Mouse (Mus musculus) embryonic facial prominence, embryonic 14.5 days (tissue): ENCODE measurements around the gene Abhd17b. TPM values are rescaled to one million over a fixed set of nuclear protein-coding genes. Genes with fewer than 3 reads are reported as not detected.

Experiments
- ATAC-seq: fragments of 200-750 bp; cut with Nextera tagmentation; 2 replicates; pipeline ENCODE4 v1.8.0; 2017; ENCODE audit warnings: low read depth, moderate number of reproducible peaks, moderate TSS enrichment
- DNase-seq: peaks from one replicate; pipeline ENCODE4 v3.0.0-alpha.2; 2015; ENCODE audit warnings: low spot score
- H3K27ac ChIP-seq: fragments of 300-500 bp; sonication (generic); replicated peaks from 2 replicates; pipeline ENCODE4 v1.5.1; 2014; ENCODE audit warnings: low read depth, mild to moderate bottlenecking, low read length, moderate library complexity
- H3K27me3 ChIP-seq: fragments of 300-500 bp; sonication (generic); replicated peaks from 2 replicates; pipeline ENCODE4 v1.6.1; 2014; ENCODE audit warnings: low read length; ENCODE audit not compliant: control insufficient read depth, insufficient read depth
- H3K36me3 ChIP-seq: fragments of 300-500 bp; sonication (generic); 2 replicates; pipeline ENCODE4 v1.6.1; 2014; ENCODE audit warnings: low read length, mixed read lengths; ENCODE audit not compliant: control insufficient read depth, insufficient read depth
- H3K4me1 ChIP-seq: fragments of 300-500 bp; sonication (generic); 2 replicates; pipeline ENCODE4 v1.6.1; 2014; ENCODE audit warnings: antibody characterized with exemption, low read length; ENCODE audit not compliant: control insufficient read depth, insufficient read depth
- H3K4me2 ChIP-seq: fragments of 300-500 bp; sonication (generic); 2 replicates; pipeline ENCODE4 v1.6.1; 2014; ENCODE audit warnings: low read depth, mild to moderate bottlenecking, low read length, moderate library complexity, mixed read lengths
- H3K4me3 ChIP-seq: fragments of 300-500 bp; sonication (generic); 2 replicates; pipeline ENCODE4 v1.5.1; 2014; ENCODE audit warnings: low read depth, mild to moderate bottlenecking, low read length
- H3K9ac ChIP-seq: fragments of 300-500 bp; sonication (generic); 2 replicates; pipeline ENCODE4 v1.6.1; 2014; ENCODE audit warnings: low read depth, mild to moderate bottlenecking, low read length, moderate library complexity, mixed read lengths
- H3K9me3 ChIP-seq: fragments of 300-500 bp; sonication (generic); 2 replicates; pipeline ENCODE4 v1.6.1; 2016; ENCODE audit warnings: low read length; ENCODE audit not compliant: control insufficient read depth
- WGBS: fragments of 180-500 bp; shearing (Covaris S2); extraction: QIAGEN DNeasy Blood & Tissue Kit; methylation state at CpG from one replicate; pipeline ENCODE4 v1.1.7; 2014; 5-methylcytosine and 5-hydroxymethylcytosine counted together
- polyA plus RNA-seq: library from polyadenylated mRNA; unstranded; fragments of >200 nt; fragmentation: Nextera tagmentation; extraction: Ambion mirVana; gene quantifications from 2 replicates; pipeline ENCODE4 v1.2.1, GENCODE M21; 2014

The Abhd17b gene
- polyA plus RNA-seq, 1 experiment from 2014 or later: 39.3 TPM

- WGBS: 90% methylated on average over 2 of the region's 2 CpGs
Observed at GRCm38 (mm10) chr19:21733176-21733575, 80.2 kb downstream of the Abhd17b start.

GRCm38 (mm10) chr19:21734112-21734511 is 81.1 kb downstream of the Abhd17b start:
- Histone ChIP-seq H3K4me2 (no peak overlapping the region), H3K9me3 (no peaks in the 10 kb centered on the region), H3K9ac (no peak overlapping the region), H3K4me1 (0 out of 2 replicates have a peak, but pooled peaks cover 8% of the 10 kb centered on the region), H3K27ac (no peak overlapping the region), H3K27me3 (no peaks in the 10 kb centered on the region), H3K4me3 (no peak overlapping the region), H3K36me3 (no peaks in the 10 kb centered on the region)
- WGBS: 45% methylated on average over 5 of the region's 5 CpGs
- no peak for ATAC-seq
- DNase-seq: peak; percentile 53

More at GRCm38 (mm10) chr19:21733176-21733575, 80.2 kb downstream of the Abhd17b start:
- no peaks in the 10 kb centered on the region for H3K36me3 ChIP-seq
- H3K4me3 ChIP-seq: no peak overlapping the region
- ATAC-seq (no peak), DNase-seq (no peak)
- no peak overlapping the region for H3K27ac ChIP-seq
- no peak overlapping the region for H3K9ac ChIP-seq
- H3K4me1 ChIP-seq: 0 out of 2 replicates have a peak, but pooled peaks cover 2% of the 10 kb centered on the region
- H3K9me3 ChIP-seq: no peaks in the 10 kb centered on the region
- no peak overlapping the region for H3K4me2 ChIP-seq
- H3K27me3 ChIP-seq: no peaks in the 10 kb centered on the region

Other genes starting within 250 kb of the Abhd17b start
- gene Gda, start 179.7 kb upstream of the Abhd17b start, polyA plus RNA-seq: 0.51 and 0.54 TPM in 2 replicates
- gene 1110059E24Rik, start 209 bp upstream of the Abhd17b start, polyA plus RNA-seq: 49.9 and 55.4 TPM in 2 replicates
- gene Cemip2, start 125.2 kb downstream of the Abhd17b start, polyA plus RNA-seq: 33.8 and 34.7 TPM in 2 replicates